Mouse (Mus musculus) telencephalon, adult 2 months (tissue): Measurements from ENCODE around the gene Ccnjl.

Experiments used
- DNase-seq: peaks from one replicate; pipeline ENCODE4 v3.0.0-alpha.2; 2011; ENCODE audit warnings: low read depth, low spot score

Gene Ccnjl

DNA sequence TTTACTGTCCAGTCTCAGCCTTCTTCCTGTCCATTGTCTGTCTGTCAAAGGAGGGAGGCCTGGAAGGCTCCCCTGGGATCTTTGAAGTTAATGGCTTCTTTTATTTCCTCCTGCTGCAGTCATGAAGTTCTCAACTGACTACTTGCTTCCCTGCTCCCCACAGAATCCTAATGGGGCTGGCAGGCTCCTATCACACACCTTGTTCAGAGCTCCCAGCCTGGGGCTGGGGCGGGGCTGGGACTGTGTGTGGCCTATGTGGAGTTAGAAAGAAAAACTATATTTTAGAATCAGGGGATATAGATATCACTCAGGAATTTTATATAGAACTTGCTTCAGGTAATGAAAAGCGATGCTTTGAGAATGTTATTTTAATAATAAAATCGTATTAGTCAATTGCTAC lies 8.1 kb upstream of the Ccnjl start:
- DNase-seq = no peak

DNA sequence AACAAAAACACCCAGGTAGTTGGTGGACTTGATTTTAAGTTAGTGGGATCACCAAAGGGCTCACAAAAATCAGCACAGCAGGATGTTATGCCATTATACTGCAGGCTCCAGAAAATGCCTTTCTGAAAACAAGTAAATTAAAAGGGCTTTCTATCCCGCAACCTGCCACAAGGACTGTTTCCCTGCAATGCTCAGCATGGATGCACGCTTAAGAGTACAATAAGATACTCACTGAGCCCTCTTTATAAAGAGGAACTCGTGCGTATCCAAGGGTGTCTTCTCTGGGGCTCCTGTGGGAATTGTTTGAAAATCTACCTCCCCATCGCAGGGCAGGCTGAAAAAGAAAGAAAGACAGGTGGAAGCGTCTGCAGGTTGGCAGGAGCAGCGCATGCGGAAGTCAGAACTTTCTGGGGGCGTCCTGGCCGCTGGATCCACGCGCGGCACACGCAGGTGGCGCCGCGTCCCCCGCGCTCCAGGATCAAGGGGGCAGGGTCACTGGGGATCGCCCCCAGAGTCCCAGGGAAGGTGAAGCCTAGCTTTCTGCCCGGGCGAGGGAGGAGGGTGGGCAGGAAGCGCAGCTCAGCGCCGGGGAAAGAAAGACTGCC lies 404 bp upstream of the Ccnjl start:
- no peak for DNase-seq

DNA sequence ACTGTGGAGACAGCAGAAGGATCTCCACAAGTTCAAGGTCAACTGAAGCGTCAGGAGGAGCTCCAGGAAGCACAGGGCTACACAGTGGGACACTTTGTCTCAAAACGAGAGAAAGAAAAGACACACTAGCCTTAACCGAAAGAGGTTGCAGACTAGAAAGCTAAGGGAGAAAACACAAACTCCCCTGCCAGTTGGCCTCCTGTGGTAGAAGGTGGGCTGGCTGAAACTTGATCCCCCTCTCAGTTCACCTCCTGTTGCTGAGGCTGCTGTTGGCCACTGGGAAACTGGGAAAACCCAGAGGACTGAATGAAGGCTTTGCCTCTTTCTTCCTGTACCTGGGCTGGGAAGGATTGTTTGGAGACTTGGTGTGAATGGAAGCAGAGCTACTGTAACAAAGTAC lies 1.5 kb downstream of the Ccnjl start:
- no peak for DNase-seq

DNA sequence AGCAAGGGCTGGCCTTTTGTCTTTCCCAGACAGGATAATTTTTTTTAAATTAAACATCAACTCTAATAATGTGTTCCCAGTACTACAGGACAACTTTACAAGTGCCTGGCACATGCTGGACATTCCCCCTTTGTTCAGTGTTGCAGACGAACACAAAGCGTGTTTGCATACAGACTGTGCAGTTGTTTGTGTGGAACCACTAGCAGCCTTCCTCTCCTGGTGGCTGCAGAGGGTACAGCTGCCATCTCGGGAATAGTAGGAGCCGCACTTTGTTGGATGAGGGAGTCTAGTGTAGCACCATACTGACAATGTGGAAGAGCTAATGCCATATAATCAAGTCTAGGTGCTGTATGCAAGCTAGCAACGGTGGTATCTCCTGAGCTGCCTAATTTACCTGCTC lies 3.0 kb downstream of the Ccnjl start:
- DNase-seq = no peak

DNA sequence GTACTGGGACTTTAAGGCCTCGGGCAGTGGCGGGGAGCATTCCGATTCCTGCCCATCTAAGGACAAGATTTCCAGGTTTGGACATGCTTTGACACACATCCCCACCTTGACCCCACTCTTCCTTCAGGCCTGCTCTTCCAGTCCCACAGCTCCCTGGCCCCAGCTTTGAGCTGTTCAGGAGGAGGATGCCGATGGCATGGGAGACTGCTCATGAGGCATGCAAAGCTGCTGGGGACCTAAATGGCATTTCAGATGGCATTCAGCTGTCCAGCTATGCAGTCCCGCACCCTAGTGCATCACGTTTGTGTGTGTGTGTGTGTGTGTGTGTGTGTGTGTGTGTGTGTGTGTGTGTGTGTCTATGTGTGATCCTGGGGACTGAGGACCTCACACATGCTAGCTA lies 8.5 kb downstream of the Ccnjl start:
- DNase-seq = no peak

DNA sequence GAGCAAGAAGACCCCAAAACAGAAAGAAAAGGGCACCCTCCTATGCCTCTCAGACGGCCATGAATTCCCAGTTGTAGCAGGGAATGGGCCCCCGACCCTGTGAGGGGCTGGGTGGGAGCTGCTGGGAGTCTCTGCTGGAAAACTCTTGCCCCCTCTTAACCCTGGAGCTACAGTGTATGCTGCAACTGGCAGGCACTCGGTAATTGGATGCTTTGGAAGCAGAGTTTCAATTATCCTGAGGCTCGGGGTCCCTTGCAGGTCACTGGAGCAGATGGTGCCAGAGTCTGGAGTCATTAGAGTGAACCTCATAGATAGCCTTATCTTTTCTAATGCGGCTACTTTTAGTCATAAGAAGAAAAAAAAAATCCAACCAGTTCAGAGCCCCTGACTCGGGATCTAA lies 11.3 kb downstream of the Ccnjl start:
- DNase-seq = no peak

DNA sequence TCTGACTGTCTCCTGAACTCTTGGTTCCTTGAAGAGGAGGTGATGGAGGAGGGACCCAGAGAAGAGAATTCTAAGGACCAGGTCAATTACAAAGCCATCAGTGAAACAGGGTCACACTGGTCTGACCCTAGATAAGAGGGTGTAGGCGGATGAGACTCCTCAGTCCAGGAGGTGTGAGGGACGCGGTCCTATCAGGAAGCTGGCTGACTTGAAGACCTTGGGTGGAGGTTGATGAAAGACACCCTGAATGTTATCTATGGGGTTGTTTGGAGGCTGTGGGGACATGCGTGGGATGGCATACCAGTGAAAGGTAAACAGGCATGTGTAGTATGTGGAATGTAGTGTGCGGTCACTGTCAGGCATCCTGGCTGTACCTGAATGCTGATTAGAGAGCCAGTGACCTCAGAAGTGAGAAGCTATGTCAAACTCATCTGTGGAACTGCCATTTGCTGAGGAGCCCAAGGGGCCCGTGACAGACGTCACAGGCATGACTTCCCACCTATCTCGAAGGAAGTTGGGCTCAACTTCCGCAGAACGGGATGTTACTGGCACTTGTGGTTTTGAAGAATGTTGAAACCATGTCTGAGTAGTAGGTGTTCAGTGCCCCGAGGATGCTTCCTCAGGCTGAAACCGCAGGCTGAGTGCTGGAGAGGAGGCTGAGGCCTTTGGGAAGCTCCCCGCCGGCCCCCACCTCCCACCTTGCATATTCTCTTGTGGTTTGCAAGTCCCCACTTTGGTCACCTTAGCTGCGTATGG lies 15.3 kb downstream of the Ccnjl start:
- no peak for DNase-seq

DNA sequence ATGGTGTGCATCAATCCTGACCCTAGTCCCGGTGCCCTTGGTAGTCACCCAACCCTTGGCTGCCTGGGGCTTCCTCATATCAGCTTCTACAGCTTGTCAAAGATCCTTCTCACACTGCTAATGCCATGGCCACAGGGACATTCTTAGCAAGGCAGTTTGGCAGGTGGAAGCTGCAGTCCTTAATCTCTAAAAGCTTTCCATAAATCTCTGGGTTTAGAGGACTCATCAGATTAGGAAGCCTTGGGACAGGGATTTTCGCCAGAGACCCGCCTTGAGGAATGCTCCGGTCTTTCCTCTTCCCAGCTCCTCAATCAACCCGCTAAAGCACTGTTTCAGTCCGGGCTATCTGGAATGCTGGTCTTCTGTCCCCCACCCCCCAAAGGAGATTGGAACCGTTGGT lies 16.2 kb downstream of the Ccnjl start:
- DNase-seq = no peak

DNA sequence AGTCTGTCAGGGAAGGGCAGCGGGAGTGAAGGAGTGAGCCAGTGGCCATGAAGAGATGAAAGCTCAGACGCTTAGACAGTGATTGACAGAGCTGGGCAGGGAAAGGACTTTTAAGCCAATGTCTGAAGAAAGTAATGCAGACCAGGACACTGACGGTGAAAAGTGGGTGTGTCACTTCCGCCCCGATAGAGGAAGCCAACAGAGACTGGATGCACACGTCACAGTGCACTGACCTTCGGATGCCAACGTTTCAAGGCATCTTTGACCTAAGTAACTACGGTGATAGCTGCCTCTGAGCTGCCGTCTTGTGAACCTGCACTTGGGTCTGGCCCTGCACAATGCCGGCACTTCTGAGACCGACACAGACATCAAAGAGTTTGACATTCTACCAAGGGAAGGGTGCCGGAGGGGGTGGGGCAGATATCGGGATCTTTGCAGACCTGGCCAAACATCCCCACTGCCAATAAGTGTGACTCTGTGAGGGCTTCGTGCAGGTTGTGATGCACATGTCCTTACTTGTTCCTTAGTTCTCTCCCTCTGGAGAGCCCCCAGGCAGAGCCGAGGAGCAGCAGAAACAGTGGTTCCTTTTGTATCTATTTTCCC lies 17.4 kb downstream of the Ccnjl start:
- no peak for DNase-seq

DNA sequence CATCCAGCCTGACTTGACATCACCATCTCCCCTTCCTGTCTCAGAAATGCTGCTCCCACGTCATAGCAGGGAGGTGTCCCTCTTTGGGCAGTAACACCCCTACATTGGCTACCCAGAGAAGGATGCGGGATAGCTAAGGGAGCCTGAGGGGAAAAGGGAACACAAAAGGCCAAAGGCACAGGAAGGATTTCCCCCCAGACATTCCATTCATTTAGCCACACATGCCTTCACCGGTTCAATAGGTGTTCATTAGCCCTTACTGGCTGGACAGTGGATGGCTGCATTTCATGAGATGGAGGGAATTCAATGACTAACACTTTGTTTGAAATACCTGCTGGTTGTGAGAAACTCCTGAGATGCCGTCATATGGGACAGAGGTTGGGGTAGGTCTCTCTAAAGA lies 18.1 kb downstream of the Ccnjl start:
- DNase-seq = no peak

DNA sequence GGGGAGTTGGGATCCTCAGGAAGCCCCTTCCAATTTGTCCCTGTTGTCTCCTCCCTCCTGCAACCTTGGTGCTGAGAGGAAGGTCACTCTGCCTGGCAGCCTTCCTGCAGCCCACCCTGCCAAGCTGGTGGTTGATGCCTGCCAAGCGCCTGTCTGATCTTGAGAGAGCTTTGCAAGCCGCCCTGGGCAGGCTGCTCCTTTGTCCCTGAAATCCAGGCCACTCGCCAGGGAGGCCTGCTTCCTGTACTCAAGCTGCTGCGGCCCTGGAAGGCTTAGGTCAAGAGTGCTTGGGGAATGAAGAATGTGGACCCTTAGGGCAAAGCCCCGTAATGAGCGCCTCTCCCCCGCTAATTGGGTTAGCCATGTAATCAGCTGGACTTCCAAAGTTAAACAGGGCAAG lies 19.6 kb downstream of the Ccnjl start:
- DNase-seq = no peak

DNA sequence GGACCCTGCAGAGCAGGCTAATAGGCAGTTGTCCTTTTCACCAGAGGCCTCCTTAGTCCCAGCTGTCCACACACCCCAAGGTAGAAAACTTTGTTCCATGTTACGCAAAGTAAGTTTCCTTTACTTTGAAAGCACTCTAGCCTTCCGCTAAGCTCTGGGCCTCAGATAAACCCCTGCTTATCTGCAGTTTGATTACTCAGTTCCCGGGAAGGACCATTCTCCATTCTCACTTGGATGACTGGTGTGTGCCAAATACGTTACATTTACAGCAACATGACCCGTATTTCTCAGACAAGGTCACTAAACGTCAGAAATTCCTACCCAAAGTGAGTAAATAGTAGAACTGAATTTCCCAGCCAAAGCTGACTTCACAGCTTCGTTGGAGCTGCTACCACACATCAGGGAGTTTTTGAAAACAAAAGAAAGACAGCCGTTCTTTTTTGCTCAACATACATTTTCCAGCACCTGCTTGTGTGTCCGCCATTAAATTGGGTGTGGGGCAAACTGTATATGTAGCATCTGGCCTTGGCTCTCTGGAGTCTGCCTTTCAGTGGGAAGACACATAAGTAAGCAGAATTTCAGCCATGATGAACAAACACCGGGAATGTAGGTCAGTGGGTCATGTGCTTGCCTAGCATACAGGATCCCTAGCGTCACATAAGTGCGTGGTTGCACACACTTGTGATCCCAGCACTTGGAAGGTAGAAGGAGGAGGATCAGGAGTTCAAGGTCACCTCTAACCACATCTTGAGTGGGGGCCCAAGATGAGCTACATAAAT lies 20.3 kb downstream of the Ccnjl start:
- no peak for DNase-seq

DNA sequence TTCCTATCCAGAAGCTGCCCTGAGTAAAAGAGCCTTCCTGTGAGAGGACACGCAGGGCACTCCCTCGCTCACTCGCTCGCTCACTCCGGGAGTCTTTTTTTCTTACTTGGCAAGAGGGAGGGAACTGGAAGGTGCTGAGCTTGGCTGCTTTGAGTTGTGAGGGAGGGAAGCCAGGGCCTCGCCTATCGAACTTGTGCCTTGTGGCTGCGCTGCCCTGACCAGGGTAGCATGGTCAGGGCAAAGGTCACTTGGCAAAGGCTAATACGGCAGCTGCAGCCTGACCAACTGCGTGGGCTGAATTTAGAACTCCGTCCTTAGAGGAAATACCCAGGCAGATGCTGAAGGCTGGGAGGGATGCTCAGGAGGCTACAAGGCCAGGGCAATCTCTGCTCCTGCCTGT lies 21.1 kb downstream of the Ccnjl start:
- no peak for DNase-seq

DNA sequence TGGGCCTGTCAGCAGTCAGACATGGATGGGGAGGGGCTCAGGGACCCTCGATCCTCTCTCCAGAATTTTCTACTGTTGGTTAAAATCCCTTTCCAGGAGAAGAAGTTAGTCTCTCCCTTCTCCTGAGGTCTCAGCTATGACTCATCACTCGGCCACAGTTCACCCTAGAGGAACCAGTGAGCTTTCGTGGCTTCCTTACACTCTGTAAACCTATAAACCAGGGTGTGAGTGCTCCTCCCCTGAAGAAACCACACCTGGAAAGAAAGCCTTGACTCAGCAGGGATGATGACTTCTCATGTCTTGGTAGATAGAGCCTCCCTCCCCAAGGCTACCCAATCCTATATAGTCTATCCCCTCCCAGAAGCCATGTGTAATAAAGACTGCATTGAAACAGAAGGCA lies 23.2 kb downstream of the Ccnjl start:
- no peak for DNase-seq

DNA sequence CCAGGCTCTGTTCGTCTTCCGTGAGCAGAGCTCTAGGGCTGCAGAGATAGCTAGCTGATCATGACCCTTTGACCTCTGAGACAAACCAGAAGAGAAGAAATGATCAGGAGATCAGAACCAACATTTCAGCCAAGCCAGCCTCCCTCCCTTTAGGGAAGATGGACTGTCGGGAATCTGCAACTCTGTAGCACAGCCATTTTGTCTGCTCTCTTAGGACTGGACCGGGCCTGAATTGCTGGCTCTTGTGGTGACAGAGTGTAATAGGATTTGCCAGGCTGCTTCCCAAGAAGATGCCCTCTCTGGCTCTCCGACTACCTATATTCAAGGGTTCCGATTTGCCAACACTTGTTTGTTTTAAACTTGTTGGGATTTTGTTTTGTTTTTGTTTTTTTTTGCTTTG lies 24.1 kb downstream of the Ccnjl start:
- DNase-seq = no peak

DNA sequence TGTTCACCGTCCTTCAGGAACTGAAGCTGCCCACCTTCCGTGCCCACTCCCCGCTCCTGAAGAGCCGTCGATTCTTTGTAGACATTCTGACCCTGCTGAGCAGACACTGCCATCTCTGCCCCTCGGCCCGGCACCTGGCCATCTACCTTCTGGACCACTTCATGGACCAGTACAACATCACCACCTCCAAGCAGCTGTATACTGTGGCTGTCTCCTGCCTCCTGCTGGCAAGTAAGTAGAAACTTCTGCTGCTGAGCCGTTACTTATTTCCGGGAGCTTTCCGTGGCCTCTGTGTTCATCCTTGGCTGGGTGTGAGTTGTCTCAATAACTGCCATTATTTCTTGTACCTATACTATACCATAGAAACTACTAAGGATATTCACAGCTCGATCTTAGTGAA lies 28.0 kb downstream of the Ccnjl start:
- no peak for DNase-seq

DNA sequence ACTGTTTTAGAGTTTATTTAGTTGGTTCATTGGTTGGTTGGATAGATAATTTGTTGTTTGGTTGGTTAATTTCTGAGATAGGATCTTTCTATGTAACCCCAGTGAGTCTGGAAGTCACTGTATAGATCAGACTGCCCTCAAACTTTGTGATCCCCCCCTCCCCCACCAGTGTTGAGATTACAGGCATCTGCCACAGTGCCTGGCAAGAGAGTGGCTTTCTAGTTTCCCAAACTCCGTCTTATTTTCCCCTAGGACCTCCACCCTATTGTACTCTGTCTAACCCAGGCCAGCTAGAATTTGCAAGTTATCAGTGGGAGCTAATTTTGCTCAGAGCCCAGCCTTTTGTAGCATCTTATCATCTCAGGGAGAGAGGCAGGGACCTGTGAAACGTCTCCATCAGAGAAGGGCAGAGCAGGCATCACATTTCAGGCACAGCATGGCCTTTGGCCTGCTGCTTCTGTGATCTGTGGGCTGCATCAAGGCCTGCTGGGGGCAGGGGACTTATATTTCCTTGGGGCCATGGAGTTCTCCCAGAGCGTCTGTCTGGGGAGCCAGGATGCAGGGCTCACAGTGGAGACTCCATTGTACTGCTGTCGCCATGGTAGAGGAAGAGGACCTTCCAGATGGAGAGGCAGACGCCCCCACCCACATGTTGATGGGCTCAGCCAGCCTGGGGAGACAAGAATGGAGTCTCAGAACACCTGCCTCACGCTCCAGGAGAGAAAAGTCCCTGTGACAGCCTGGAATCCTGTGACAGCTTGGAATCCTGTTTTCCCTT lies 31.1 kb downstream of the Ccnjl start:
- peak; percentile 65 for DNase-seq

DNA sequence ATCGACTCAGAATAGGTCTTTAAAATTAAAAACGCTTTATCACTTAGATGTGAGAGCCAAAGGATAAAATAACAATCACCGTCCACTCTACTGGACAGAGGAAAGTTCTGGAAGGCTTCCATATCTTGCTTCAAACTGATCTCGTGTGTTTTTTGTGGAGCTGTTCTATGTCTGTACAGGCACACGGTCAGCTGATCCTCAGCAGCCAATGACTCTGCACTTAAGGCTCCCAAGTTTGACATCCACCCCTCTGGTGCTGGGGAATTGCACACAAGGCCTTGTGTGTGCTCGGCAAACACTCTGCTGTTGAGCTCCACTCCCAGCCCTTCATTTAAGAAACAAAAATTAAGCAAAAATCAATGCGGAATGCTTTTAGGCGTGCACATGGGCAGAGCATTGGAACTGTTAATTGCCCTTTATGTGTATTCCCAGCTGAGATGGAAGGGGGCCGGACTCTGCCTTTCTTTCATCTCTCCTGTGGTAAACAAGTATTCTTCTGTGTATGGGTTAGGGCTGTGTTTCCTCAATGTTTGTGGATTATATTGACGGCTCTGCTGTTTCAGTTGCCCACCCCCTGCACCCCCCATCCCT lies 35.2 kb downstream of the Ccnjl start:
- no peak for DNase-seq

DNA sequence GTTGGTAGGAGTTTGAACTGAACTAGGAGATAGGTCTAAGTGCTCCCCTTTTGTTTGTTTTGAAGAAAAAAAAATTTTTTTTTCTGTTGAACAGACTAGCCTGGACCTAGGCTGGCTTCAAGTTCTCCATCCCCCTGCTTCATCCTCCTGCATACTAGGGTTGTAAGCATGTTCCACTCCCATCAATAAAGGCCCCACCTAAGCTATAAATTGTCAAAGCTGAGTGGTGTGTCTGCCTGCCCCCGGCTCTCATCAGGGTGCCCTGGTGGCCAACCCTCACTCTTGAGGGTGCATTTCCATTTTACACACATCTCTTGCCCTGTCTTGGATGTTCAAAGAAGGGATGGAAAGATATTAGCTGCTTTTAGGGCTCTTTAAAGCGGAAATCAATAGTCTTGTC lies 36.8 kb downstream of the Ccnjl start:
- DNase-seq = no peak

DNA sequence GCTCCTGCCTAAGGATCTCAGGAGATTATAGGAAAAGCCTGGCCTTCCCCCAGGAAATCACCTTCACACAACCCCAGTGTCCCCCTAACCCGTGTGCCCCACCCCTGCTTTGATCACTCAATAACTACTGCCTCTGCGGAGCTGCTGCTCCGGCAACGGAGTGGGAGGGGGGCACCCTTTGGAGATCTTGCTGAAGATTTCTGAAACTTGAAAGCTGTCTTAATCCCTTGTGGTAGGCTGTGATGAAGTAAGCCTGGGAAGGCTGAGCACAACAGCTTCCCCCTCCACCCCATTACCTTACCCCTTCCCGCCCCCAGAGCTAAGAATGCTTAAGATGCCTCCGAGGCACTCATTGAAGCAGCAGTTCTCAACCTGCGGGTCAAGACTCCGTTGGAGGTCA lies 37.3 kb downstream of the Ccnjl start:
- no peak for DNase-seq

DNA sequence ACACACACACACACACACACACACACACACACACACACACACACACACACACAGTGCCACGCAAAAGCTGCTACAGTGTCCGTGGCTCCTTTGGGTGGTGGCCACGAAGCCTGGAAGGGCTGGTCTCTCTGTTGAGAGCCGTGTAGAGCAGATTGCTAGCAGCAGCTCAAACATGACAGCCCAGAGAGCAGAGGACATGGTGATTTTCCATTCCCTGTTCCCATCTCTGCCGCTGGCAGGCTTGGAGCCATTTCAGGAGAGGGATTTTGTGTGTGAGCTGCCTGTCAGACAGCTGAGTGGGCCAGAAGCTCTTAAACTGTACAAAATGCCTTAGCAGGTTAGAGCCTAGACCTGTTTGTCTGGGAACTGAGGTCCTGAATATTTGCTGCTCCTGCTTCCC lies 38.1 kb downstream of the Ccnjl start:
- DNase-seq = no peak
